Mouse (Mus musculus) lung, embryonic 14.5 days (tissue): Measurements from ENCODE around the gene Ppm1j. TPM values are rescaled to one million over a fixed set of nuclear protein-coding genes. Genes with fewer than 3 reads are reported as not detected.

ENCODE experiments used
- ATAC-seq: fragments of 200-750 bp; cut with Nextera tagmentation; 2 replicates; pipeline ENCODE4 v1.8.0; 2017; ENCODE audit warnings: mild to moderate bottlenecking, moderate TSS enrichment, moderate library complexity; ENCODE audit not compliant: insufficient read depth
- DNase-seq: peaks from one replicate; pipeline ENCODE4 v3.0.0-alpha.2; 2015
- H3K27ac ChIP-seq: fragments of 300-500 bp; sonication (generic); 2 replicates; pipeline ENCODE4 v1.5.1; 2014; ENCODE audit warnings: low read depth, mild to moderate bottlenecking, moderate library complexity
- H3K27me3 ChIP-seq: fragments of 300-500 bp; sonication (generic); 2 replicates; pipeline ENCODE4 v1.6.1; 2014; ENCODE audit warnings: low read length, control low read depth; ENCODE audit not compliant: insufficient read depth
- H3K36me3 ChIP-seq: fragments of 300-500 bp; sonication (generic); 2 replicates; pipeline ENCODE4 v1.6.1; 2014; ENCODE audit warnings: control low read depth; ENCODE audit not compliant: insufficient read depth
- H3K4me1 ChIP-seq: fragments of 300-500 bp; sonication (generic); 2 replicates; pipeline ENCODE4 v1.6.1; 2014; ENCODE audit warnings: antibody characterized with exemption, control low read depth; ENCODE audit not compliant: insufficient read depth
- H3K4me2 ChIP-seq: fragments of 300-500 bp; sonication (generic); 2 replicates; pipeline ENCODE4 v1.6.1; 2014; ENCODE audit warnings: mild to moderate bottlenecking
- H3K4me3 ChIP-seq: fragments of 300-500 bp; sonication (generic); 2 replicates; pipeline ENCODE4 v1.5.1; 2014; ENCODE audit warnings: low read depth, low read length
- H3K9ac ChIP-seq: fragments of 300-500 bp; sonication (generic); 2 replicates; pipeline ENCODE4 v1.6.1; 2014
- H3K9me3 ChIP-seq: fragments of 300-500 bp; sonication (generic); 2 replicates; pipeline ENCODE4 v1.6.1; 2016; ENCODE audit warnings: low read depth, low read length, control low read depth
- CTCF ChIP-seq: IDR thresholded peaks from 2 replicates; pipeline ENCODE4 v1.5.1; 2016; ENCODE audit warnings: antibody characterized with exemption, low read depth
- WGBS: fragments of 180-500 bp; shearing (Covaris S2); extraction: QIAGEN DNeasy Blood & Tissue Kit; methylation state at CpG from one replicate; pipeline ENCODE4 v1.1.7; 2014; 5-methylcytosine and 5-hydroxymethylcytosine counted together
- polyA plus RNA-seq: library from polyadenylated mRNA; unstranded; fragments of >200 nt; fragmentation: Nextera tagmentation; extraction: Ambion mirVana; gene quantifications from 2 replicates; pipeline ENCODE4 v1.2.1, GENCODE M21; 2014

The Ppm1j gene
- polyA plus RNA-seq, 1 experiment from 2014 or later: 3.7 TPM

GRCm38 (mm10) chr3:104770035-104770434 lies 10.8 kb upstream of the Ppm1j start:
- 52% methylated on average over 10 of the region's 10 CpGs for WGBS
- H3K9me3 ChIP-seq: no peaks in the 10 kb centered on the region
- ATAC-seq (no peak), DNase-seq (peak; percentile 66)
- no peaks in the 10 kb centered on the region; the same call in 1 of the 2 replicates for H3K27me3 ChIP-seq
- H3K27ac ChIP-seq: no peak overlapping the region
- peak; percentile 79 for TF ChIP-seq CTCF
- H3K4me2 ChIP-seq: no peak overlapping the region
- no peak overlapping the region for H3K4me3 ChIP-seq
- H3K4me1 ChIP-seq: no peaks in the 10 kb centered on the region
- no peaks in the 10 kb centered on the region for H3K36me3 ChIP-seq
- no peak overlapping the region for H3K9ac ChIP-seq

- H3K4me1 ChIP-seq: no peaks in the 10 kb centered on the region
- WGBS: 32% methylated on average over 3 of the region's 3 CpGs
- no peaks in the 10 kb centered on the region for H3K9me3 ChIP-seq
- no peak overlapping the region for H3K4me3 ChIP-seq
- H3K9ac ChIP-seq: no peak overlapping the region
- no peak for ATAC-seq
- no peak overlapping the region for H3K27ac ChIP-seq
- no peak for DNase-seq
- no peak for TF ChIP-seq CTCF
- no peak overlapping the region for H3K4me2 ChIP-seq
- H3K27me3 ChIP-seq: peaks cover under 1% of the 10 kb centered on the region; the same call in 1 of the 2 replicates
- H3K36me3 ChIP-seq: no peaks in the 10 kb centered on the region
Observed at GRCm38 (mm10) chr3:104770918-104771317, 9.9 kb upstream of the Ppm1j start.

- ATAC-seq: no peak
- no peak for TF ChIP-seq CTCF
- Histone ChIP-seq H3K9ac (no peak overlapping the region), H3K27ac (no peak overlapping the region), H3K36me3 (no peaks in the 10 kb centered on the region), H3K27me3 (peaks cover 6% of the 10 kb centered on the region), H3K4me3 (no peak overlapping the region), H3K4me1 (no peaks in the 10 kb centered on the region), H3K9me3 (no peaks in the 10 kb centered on the region), H3K4me2 (no peak overlapping the region)
- WGBS: 49% methylated on average over 6 of the region's 6 CpGs
- no peak for DNase-seq
Observed at GRCm38 (mm10) chr3:104771460-104771859, 9.4 kb upstream of the Ppm1j start.

- peaks cover 24% of the 10 kb centered on the region for H3K27me3 ChIP-seq
- no peak overlapping the region for H3K27ac ChIP-seq
- H3K9ac ChIP-seq: no peak overlapping the region
- no peak for ATAC-seq
- no peak overlapping the region for H3K4me3 ChIP-seq
- 81% methylated on average over 7 of the region's 7 CpGs for WGBS
- H3K4me2 ChIP-seq: no peak overlapping the region
- no peak for TF ChIP-seq CTCF
- DNase-seq: no peak
- H3K36me3 ChIP-seq: no peaks in the 10 kb centered on the region
- no peaks in the 10 kb centered on the region for H3K9me3 ChIP-seq
- H3K4me1 ChIP-seq: no peaks in the 10 kb centered on the region
Observed at GRCm38 (mm10) chr3:104773301-104773700, 7.6 kb upstream of the Ppm1j start.

- no peak overlapping the region for H3K27ac ChIP-seq
- TF ChIP-seq CTCF: peak; percentile 61; the same call in 1 of the 2 replicates
- H3K36me3 ChIP-seq: no peaks in the 10 kb centered on the region
- ATAC-seq: no peak
- DNase-seq: peak; percentile 71
- peak overlapping the region; percentile 28; the same call in 1 of the 2 replicates for H3K4me3 ChIP-seq
- H3K9ac ChIP-seq: no peak overlapping the region
- H3K4me2 ChIP-seq: peak overlapping the region; percentile 63
- H3K4me1 ChIP-seq: peaks cover 6% of the 10 kb centered on the region; the same call in 1 of the 2 replicates
- WGBS: 1% methylated on average over 20 of the region's 20 CpGs
- no peaks in the 10 kb centered on the region for H3K9me3 ChIP-seq
- H3K27me3 ChIP-seq: peaks cover 64% of the 10 kb centered on the region
Observed at GRCm38 (mm10) chr3:104777342-104777741, 3.5 kb upstream of the Ppm1j start.

- ATAC-seq: no peak
- no peak overlapping the region for H3K4me3 ChIP-seq
Observed at GRCm38 (mm10) chr3:104779949-104780348, 907 bp upstream of the Ppm1j start.

GRCm38 (mm10) chr3:104781471-104781903 lies 631 bp downstream of the Ppm1j start, which contains the start of gene Fam19a3:
Fam19a3 (minus strand) TSS chr3:104781840.
- H3K27me3 ChIP-seq: peaks cover 72% of the 10 kb centered on the region
- peak; percentile 10; the same call in 1 of the 2 replicates for ATAC-seq
- no peaks in the 10 kb centered on the region for H3K9me3 ChIP-seq
- no peak within 1 kb of the TSS; the same call in 1 of the 2 replicates for H3K27ac ChIP-seq
- peak within 1 kb of the TSS; percentile 49 for H3K9ac ChIP-seq
- peak within 1 kb of the TSS; percentile 52 for H3K4me3 ChIP-seq
- peak within 1 kb of the TSS; percentile 97 for H3K4me2 ChIP-seq
- peaks cover 6% of the 10 kb centered on the region; the same call in 1 of the 2 replicates for H3K4me1 ChIP-seq
- 2% methylated on average over 26 of the region's 26 CpGs for WGBS
- no peak for DNase-seq
- H3K36me3 ChIP-seq: no peaks in the 10 kb centered on the region
- TF ChIP-seq CTCF: no peak

More at GRCm38 (mm10) chr3:104779949-104780348, 907 bp upstream of the Ppm1j start:
- H3K27ac ChIP-seq: no peak overlapping the region
- no peak overlapping the region; the same call in 1 of the 2 replicates for H3K4me2 ChIP-seq
- WGBS: 0% methylated on average over 7 of the region's 7 CpGs
- peak; percentile 89 for DNase-seq
- TF ChIP-seq CTCF: peak; percentile 94
- peaks cover 6% of the 10 kb centered on the region; the same call in 1 of the 2 replicates for H3K4me1 ChIP-seq
- H3K9me3 ChIP-seq: no peaks in the 10 kb centered on the region
- no peaks in the 10 kb centered on the region for H3K36me3 ChIP-seq
- H3K9ac ChIP-seq: no peak overlapping the region
- H3K27me3 ChIP-seq: peaks cover 78% of the 10 kb centered on the region
